Mouse (Mus musculus) kidney, adult 2 months (tissue): ENCODE measurements around the gene Gmpr. TPM values are rescaled to one million over a fixed set of nuclear protein-coding genes. Genes with fewer than 3 reads are reported as not detected.

ENCODE experiments used
- DNase-seq: peaks from one replicate; pipeline ENCODE4 v3.0.0; 2021
- H3K27ac ChIP-seq: fragments of 200-500 bp; 2 replicates; pipeline ENCODE4 v1.5.1; 2012; ENCODE audit warnings: low read depth, low read length, control low read depth, inconsistent platforms; ENCODE audit not compliant: insufficient read depth
- H3K27me3 ChIP-seq: fragments of 200-500 bp; replicated peaks from 2 replicates; pipeline ENCODE4 v1.6.1; 2012; ENCODE audit warnings: mild to moderate bottlenecking, moderate library complexity, low read length, inconsistent platforms; ENCODE audit not compliant: control insufficient read depth, insufficient read depth
- H3K36me3 ChIP-seq: fragments of 200-500 bp; 2 replicates; pipeline ENCODE4 v1.6.1; 2012; ENCODE audit warnings: mild to moderate bottlenecking, moderate library complexity, low read length, inconsistent platforms; ENCODE audit not compliant: control insufficient read depth, insufficient read depth
- H3K4me1 ChIP-seq: fragments of 200-500 bp; 2 replicates; pipeline ENCODE4 v1.6.1; 2011; ENCODE audit warnings: low read length; ENCODE audit not compliant: control insufficient read depth, insufficient read depth
- H3K4me3 ChIP-seq: fragments of 200-500 bp; 2 replicates; pipeline ENCODE4 v1.5.1; 2011; ENCODE audit warnings: mild to moderate bottlenecking, low read depth, low read length, control low read depth; ENCODE audit not compliant: insufficient read depth
- CTCF ChIP-seq: fragments of 200-500 bp; conservative IDR thresholded peaks from 2 replicates; pipeline ENCODE4 v1.5.1; 2011; ENCODE audit warnings: low read depth, mild to moderate bottlenecking, control low read depth, low read length, moderate library complexity, mixed read lengths; ENCODE audit not compliant: insufficient read depth, insufficient read length
- POLR2A ChIP-seq: fragments of 200-500 bp; IDR thresholded peaks from one replicate; pipeline ENCODE4 v1.6.1; 2011; ENCODE audit warnings: low read depth, low read length, control low read depth
- WGBS: fragments of 180-500 bp; shearing (Covaris S2); methylation state at CpG from one replicate; pipeline ENCODE4 v1.1.7; 2018; 5-methylcytosine and 5-hydroxymethylcytosine counted together
- polyA plus RNA-seq: library from polyadenylated mRNA; depleted of rRNA; stranded (reverse); fragments of >200 nt; gene quantifications from 2 replicates; pipeline ENCODE4 v1.2.3, GENCODE M21; 2012; rRNA removed

Gmpr gene
- 128 and 131 TPM in 2 replicates for polyA plus RNA-seq

DNA sequence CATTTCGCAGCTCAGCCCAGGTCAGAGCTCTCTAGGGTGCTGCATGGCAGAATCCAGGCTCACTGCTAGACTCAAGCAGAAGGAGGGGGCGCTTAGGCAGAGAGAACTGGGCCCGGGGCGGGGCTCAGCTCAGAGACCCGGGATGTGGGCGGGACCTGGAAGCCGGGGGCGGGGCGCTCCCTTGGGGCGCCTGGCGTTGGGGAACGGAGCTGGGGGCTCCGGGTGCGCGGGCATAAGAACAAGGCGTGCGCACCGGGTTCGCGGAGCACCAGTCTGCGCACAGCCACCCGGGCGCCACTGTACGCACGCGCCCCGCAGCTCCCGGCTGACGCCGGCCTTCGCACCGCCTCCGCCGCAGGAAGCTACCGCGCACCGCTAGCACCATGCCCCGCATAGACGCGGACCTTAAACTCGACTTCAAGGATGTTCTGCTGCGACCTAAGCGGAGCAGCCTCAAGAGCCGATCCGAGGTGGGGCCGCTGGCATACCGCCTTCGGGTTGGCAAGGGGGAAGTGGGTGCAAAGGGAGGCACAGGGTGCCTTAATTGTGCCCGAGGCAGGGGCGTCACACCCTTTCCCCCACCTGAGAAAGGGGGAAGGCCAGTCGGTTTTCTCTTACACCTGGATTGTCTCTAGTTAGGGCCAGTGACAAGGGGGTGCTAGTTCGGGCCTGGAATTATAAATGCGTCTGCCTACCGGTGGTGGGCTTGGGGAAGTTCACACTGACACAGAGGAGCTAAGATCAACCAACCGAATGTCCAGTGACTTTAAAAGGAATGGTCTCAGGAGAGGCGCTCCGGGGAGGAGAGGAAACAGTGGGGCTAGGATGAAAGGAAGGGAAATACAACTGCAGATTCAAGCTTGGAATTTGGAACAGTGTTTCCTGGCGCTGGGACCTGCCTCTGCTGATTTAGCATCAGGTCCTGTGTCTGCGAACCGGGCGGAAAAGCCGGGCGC, at the start of gene Gmpr:
Gmpr (plus strand) TSS at position 171 of the 956 bp plus-strand sequence.
- Histone ChIP-seq H3K27ac (peak within 1 kb of the TSS; percentile 75), H3K4me3 (peak within 1 kb of the TSS; percentile 59), H3K27me3 (no peaks in the 10 kb centered on the region), H3K4me1 (peaks cover 20% of the 10 kb centered on the region), H3K36me3 (no peaks in the 10 kb centered on the region)
- TF ChIP-seq POLR2A (no peak), CTCF (no peak)
- DNase-seq, result peak; percentile 93
- 1% methylated on average over 63 of the region's 63 CpGs for WGBS

DNA sequence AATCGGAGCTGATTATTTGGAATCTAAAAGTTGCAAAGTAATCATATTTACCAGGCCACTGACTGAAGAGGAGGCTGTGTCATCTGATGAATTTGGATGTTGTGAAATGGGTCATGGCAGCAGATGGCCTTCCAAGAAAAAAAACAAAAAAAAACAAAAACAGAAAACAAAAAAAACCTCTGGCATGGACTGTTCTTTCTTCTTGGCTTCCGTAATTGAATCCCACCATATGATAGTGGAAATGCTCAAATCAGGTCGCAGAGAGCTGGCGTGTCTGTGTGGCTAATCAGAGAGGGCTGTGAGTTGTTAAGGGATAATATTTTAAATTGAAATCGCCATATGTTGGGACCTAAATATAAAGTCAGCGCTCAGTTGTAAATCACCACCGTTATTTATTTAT, 49.8 kb upstream of the Gmpr start:
- Histone ChIP-seq H3K4me1 (peaks cover 18% of the 10 kb centered on the region), H3K4me3 (no peak overlapping the region), H3K27me3 (no peaks in the 10 kb centered on the region), H3K36me3 (no peaks in the 10 kb centered on the region), H3K27ac (no peak overlapping the region)
- DNase-seq, result no peak
- WGBS, result 73% methylated on average over 7 of the region's 7 CpGs
- TF ChIP-seq CTCF, result no peak
- no peak for TF ChIP-seq POLR2A

DNA sequence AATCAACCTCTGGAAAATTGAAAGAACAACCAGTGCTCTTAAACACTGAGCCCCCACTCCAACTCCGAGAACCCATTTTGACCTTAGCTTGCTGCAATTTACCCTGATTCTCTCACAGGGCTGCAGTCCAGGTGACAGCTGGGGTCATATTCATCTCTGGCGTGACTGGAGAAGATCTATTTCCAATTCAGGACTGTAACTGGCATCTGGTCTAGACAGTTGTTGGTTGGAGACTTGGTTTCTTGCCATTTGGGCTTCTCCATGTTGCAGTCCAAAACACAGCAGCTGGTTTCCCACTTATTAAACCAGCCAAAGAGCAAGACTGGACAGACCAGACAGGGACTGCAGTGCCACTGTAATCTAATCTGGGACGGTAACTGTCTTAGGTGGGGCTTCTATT, 47.1 kb upstream of the Gmpr start:
- H3K36me3 ChIP-seq, result no peaks in the 10 kb centered on the region
- no peak for DNase-seq
- peaks cover 12% of the 10 kb centered on the region; the same call in 1 of the 2 replicates for H3K4me1 ChIP-seq
- H3K4me3 ChIP-seq, result no peak overlapping the region
- WGBS, result 83% methylated on average over 3 of the region's 3 CpGs
- H3K27ac ChIP-seq, result no peak overlapping the region
- H3K27me3 ChIP-seq, result no peaks in the 10 kb centered on the region
- TF ChIP-seq POLR2A (no peak), CTCF (no peak)

DNA sequence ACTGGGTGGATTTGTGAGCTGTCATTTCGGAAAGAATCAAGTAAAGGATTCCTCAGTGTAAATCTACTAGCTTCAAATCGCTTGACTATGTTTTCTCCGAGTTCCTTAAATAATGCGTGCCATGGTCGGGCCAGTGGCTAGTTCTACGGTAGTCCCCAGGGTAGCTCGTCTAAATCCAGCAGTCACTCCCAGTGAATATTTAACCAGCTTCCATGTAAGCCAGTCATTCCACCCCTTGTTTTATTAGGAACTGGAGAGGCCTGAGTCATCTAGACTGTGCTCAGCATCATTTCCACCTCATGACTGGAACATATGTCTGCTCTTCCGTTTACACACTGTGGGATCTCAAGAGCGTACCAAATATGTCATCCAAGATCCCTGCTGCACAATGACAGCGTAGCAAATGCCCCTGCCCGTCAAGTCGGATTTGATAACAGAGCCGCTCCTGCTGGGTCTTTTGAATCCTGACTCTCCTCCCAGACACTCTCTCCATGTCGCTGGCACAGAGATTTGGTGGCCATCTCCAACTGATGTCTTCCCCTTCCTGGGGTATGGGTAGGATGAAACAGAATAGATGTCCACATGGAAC, 45.8 kb upstream of the Gmpr start:
- Histone ChIP-seq H3K4me1 (0 out of 2 replicates have a peak, but pooled peaks cover 5% of the 10 kb centered on the region), H3K27me3 (no peaks in the 10 kb centered on the region), H3K4me3 (no peak overlapping the region), H3K36me3 (no peaks in the 10 kb centered on the region), H3K27ac (no peak overlapping the region)
- WGBS, result 67% methylated on average over 14 of the region's 14 CpGs
- DNase-seq, result peak; percentile 63
- TF ChIP-seq CTCF (no peak), POLR2A (no peak)

DNA sequence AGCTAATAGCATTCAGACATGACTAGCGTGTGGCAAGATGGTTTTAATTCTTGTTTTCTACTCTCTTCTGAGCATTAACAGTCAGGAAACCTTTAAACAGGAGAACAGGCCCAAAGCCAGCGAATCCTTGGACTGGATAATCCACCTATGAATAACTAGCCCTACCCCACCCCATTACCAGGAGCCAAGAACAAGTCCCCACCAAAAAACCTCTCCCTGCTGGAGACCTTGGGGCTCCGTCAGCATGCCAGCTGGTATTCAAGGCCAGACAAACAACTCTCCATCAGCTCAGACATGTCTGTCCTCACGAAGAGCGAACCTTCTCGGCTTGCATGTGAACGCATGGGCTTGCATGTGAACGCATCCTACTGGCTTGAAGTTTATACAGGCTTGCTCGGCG, 41.6 kb upstream of the Gmpr start:
- Histone ChIP-seq H3K36me3 (no peaks in the 10 kb centered on the region), H3K27ac (no peak overlapping the region), H3K27me3 (no peaks in the 10 kb centered on the region), H3K4me3 (no peak overlapping the region), H3K4me1 (peaks cover 19% of the 10 kb centered on the region)
- DNase-seq, result peak; percentile 82
- 68% methylated on average over 10 of the region's 10 CpGs for WGBS
- TF ChIP-seq POLR2A (no peak), CTCF (no peak)

DNA sequence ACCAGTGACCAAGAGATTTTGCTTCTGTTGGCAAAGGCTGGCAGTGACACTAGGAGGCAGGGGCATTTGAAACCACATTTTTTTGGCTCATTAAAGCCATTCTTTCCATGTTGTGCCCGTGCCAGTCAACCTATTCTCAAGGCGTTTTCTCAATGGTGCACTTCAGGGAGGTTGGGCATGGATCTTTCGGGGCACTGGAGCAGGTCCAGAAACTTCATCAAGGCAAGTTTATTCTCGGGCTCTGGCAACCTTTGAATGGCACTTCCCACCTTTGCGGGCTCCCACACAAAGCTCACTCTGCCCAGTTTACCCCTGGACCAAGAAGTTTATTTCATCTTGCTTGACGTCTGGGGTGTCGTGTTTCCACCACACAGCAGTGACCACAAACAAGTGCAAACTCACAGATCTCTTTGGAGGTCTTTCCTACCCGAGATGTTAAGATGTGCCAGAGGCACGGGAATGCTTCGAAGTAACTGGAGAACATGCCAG, 41.2 kb upstream of the Gmpr start:
- no peak for TF ChIP-seq CTCF
- TF ChIP-seq POLR2A, result no peak
- 35% methylated on average over 10 of the region's 10 CpGs for WGBS
- Histone ChIP-seq H3K4me1 (peaks cover 19% of the 10 kb centered on the region), H3K27ac (no peak overlapping the region), H3K27me3 (no peaks in the 10 kb centered on the region), H3K36me3 (no peaks in the 10 kb centered on the region), H3K4me3 (no peak overlapping the region)
- DNase-seq, result peak; percentile 72

DNA sequence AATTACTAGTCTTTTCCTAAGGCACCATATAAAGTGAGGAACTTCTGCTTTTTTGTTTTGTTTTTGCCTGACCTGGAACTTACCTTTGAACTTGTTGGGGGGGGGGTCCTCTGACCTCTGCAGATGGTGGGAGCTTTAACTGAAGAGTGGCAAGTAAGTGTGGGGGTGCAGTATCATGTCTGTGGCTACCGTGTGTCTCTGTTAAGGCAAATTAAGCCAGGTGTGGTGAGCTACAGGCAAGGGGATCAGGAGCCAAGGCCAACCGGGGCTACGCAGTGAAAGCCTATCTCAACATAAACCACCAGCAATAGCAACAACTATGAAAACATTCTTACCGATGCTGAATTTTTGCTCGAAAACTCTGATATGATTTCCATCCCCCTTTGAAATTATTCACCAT, 38.5 kb upstream of the Gmpr start:
- 68% methylated on average over 5 of the region's 5 CpGs for WGBS

More for the DNA sequence above, 38.5 kb upstream of the Gmpr start:
- DNase-seq, result no peak
- H3K27ac ChIP-seq, result no peak overlapping the region
- H3K4me3 ChIP-seq, result no peak overlapping the region
- TF ChIP-seq POLR2A (no peak), CTCF (no peak)
- no peaks in the 10 kb centered on the region for H3K36me3 ChIP-seq
- H3K4me1 ChIP-seq, result peaks cover 16% of the 10 kb centered on the region
- H3K27me3 ChIP-seq, result no peaks in the 10 kb centered on the region
